Mouse (Mus musculus) megakaryocyte, adult 5-6 weeks (primary cell): ENCODE measurements around the gene Olfr1115. TPM values are rescaled to one million over a fixed set of nuclear protein-coding genes. Genes with fewer than 3 reads are reported as not detected.
"Not testable (repeated sequence)": the region's sequence is repeated elsewhere in the genome, so short reads cannot be mapped to it uniquely, and the experiment has no call there.

ENCODE experiments used
- ATAC-seq: 2 replicates; pipeline ENCODE4 v1.8.0; 2016; ENCODE audit warnings: mild to moderate bottlenecking, inconsistent platforms; ENCODE audit not compliant: poor library complexity, severe bottlenecking
- total RNA-seq, 2 experiments: library from RNA; stranded (forward) in 1 of 2; stranded (reverse) in 1 of 2; fragments of 153-499, 151-499 nt in 1 of 2; fragments of 221-1000, 200-1000 nt in 1 of 2; gene quantifications; 2 replicates each; pipeline versions ENCODE4 v1.2.3 to v1.2.4; 2015 to 2017

Gene Olfr1115
- not detected in 2 replicates for total RNA-seq (2015)
- total RNA-seq (2017), result not detected in 2 replicates

GRCm38 (mm10) chr2:87247713-87248112, at the start of gene Olfr1115:
TSS of gene Olfr1115 (plus strand) at chr2:87248013.
- no peak for ATAC-seq

DNA sequence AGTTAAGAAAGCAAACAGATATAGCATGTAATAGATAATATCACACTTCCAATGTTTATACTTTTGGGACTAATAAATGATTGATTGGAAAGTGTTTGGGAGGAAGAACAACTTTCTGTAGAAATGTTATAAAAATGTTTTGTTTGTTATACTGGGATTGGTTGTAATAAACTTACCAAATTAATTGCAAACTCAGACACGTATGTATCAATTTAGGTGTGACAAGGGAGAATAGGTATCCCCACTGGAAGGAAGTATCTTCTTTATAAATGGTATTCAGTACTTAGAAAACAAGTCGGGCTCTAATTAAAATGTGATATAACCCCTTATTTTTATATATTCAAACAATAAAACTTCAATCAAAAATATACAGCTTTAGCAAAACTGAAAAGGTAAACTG, 39.1 kb upstream of the Olfr1115 start, which contains the start of gene Olfr1113:
Olfr1113 (plus strand) TSS at position 301 of the 400 bp plus-strand sequence.
- ATAC-seq, result no peak

DNA sequence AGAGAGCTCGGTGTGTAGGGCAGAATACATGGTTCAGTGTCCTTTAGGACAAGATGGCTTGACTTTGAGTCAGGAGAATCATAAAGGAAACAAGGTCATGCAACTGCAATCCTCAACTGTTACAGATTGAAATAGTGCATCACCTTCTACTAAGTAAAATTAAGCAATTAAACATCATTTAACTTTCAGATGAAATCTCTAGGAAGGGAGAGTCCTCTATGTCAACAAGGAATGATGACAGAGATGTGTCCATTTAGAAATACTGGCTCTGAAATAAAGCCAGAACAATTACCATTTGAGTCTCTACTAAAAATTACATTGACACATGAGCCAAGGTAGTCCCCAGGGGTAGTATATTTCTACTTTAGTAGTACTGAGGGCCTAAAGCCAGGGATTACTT, 19.4 kb downstream of the Olfr1115 start, which contains the start of gene Olfr1116:
Olfr1116 (plus strand) TSS at position 301 of the 400 bp plus-strand sequence.
- ATAC-seq, result no peak

DNA sequence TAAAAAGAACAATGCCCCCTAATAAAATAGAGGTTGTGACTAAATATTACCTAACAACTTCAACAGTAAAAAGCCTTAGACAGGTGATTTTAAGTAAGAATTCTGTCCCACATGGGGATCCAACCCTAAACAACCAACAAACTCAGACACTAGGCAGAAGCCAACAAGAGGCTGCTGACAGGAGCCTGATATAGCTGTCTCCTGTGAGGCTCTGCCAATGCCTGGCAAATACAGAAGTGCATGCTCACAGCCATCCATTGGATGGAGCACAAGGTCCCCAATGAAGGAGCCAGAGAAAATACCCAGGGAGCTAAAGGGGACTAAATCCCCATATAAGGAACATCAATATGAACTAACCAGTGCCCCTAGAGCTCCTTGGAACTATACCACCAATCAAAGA, 46.2 kb downstream of the Olfr1115 start:
- ATAC-seq, result not testable (repeated sequence)

Other genes with a start within 250 kb of the Olfr1115 start
- gene Olfr1102, start 249.6 kb upstream of the Olfr1115 start, total RNA-seq (2015), result not detected in 2 replicates
- not detected in 2 replicates for gene Olfr1102, start 249.6 kb upstream of the Olfr1115 start, total RNA-seq (2017)
- gene Olfr1104, start 220.9 kb upstream of the Olfr1115 start, total RNA-seq (2015), result not detected in 2 replicates
- not detected in 2 replicates for gene Olfr1104, start 220.9 kb upstream of the Olfr1115 start, total RNA-seq (2017)
- gene Olfr1105, start 211.5 kb upstream of the Olfr1115 start, total RNA-seq (2015), result not detected in 2 replicates
- not detected in 2 replicates for gene Olfr1105, start 211.5 kb upstream of the Olfr1115 start, total RNA-seq (2017)
- not detected in 2 replicates for gene Olfr1106, start 195.7 kb upstream of the Olfr1115 start, total RNA-seq (2015)
- not detected in 2 replicates for gene Olfr1106, start 195.7 kb upstream of the Olfr1115 start, total RNA-seq (2017)
- not detected in 2 replicates for gene Olfr1107, start 172.2 kb upstream of the Olfr1115 start, total RNA-seq (2015)
- gene Olfr1107, start 172.2 kb upstream of the Olfr1115 start, total RNA-seq (2017), result not detected in 2 replicates
- gene Olfr1109, start 152.0 kb upstream of the Olfr1115 start, total RNA-seq (2015), result not detected in 2 replicates
- gene Olfr1109, start 152.0 kb upstream of the Olfr1115 start, total RNA-seq (2017), result not detected in 2 replicates
- gene Olfr259, start 133.4 kb upstream of the Olfr1115 start, total RNA-seq (2015), result not detected in 2 replicates
- not detected in 2 replicates for gene Olfr259, start 133.4 kb upstream of the Olfr1115 start, total RNA-seq (2017)
- gene Olfr1110, start 107.7 kb upstream of the Olfr1115 start, total RNA-seq (2015), result not detected in 2 replicates
- gene Olfr1110, start 107.7 kb upstream of the Olfr1115 start, total RNA-seq (2017), result not detected in 2 replicates
- not detected in 2 replicates for gene Olfr1111, start 95.4 kb upstream of the Olfr1115 start, total RNA-seq (2015)
- not detected in 2 replicates for gene Olfr1111, start 95.4 kb upstream of the Olfr1115 start, total RNA-seq (2017)
- gene Olfr1112, start 60.2 kb upstream of the Olfr1115 start, total RNA-seq (2015), result not detected in 2 replicates
- gene Olfr1112, start 60.2 kb upstream of the Olfr1115 start, total RNA-seq (2017), result not detected in 2 replicates
- gene Olfr1113, start 39.0 kb upstream of the Olfr1115 start, total RNA-seq (2015), result not detected in 2 replicates
- gene Olfr1113, start 39.0 kb upstream of the Olfr1115 start, total RNA-seq (2017), result not detected in 2 replicates
- gene Olfr1116, start 19.5 kb downstream of the Olfr1115 start, total RNA-seq (2015), result not detected in 2 replicates
- not detected in 2 replicates for gene Olfr1116, start 19.5 kb downstream of the Olfr1115 start, total RNA-seq (2017)
- not detected in 2 replicates for gene Olfr1118, start 59.6 kb downstream of the Olfr1115 start, total RNA-seq (2015)
- gene Olfr1118, start 59.6 kb downstream of the Olfr1115 start, total RNA-seq (2017), result 0.04 TPM in 1 of 2 replicates, not detected in the other
- not detected in 2 replicates for gene Olfr1120, start 106.8 kb downstream of the Olfr1115 start, total RNA-seq (2015)
- gene Olfr1120, start 106.8 kb downstream of the Olfr1115 start, total RNA-seq (2017), result not detected in 2 replicates
- not detected in 2 replicates for gene Olfr1121, start 121.9 kb downstream of the Olfr1115 start, total RNA-seq (2015)
- gene Olfr1121, start 121.9 kb downstream of the Olfr1115 start, total RNA-seq (2017), result not detected in 2 replicates
- gene Olfr1122, start 137.8 kb downstream of the Olfr1115 start, total RNA-seq (2015), result 0.02 TPM in 1 of 2 replicates, not detected in the other
- gene Olfr1122, start 137.8 kb downstream of the Olfr1115 start, total RNA-seq (2017), result not detected in 2 replicates
- not detected in 2 replicates for gene Olfr1123, start 168.6 kb downstream of the Olfr1115 start, total RNA-seq (2015)
- gene Olfr1123, start 168.6 kb downstream of the Olfr1115 start, total RNA-seq (2017), result not detected in 2 replicates
- not detected in 2 replicates for gene Olfr1124, start 182.3 kb downstream of the Olfr1115 start, total RNA-seq (2015)
- gene Olfr1124, start 182.3 kb downstream of the Olfr1115 start, total RNA-seq (2017), result not detected in 2 replicates
- not detected in 2 replicates for gene Olfr1126, start 205.9 kb downstream of the Olfr1115 start, total RNA-seq (2015)
- gene Olfr1126, start 205.9 kb downstream of the Olfr1115 start, total RNA-seq (2017), result not detected in 2 replicates
- gene Pramel7, start 249.1 kb downstream of the Olfr1115 start, total RNA-seq (2015), result not detected in 2 replicates
- not detected in 2 replicates for gene Pramel7, start 249.1 kb downstream of the Olfr1115 start, total RNA-seq (2017)